Mouse (Mus musculus): ENCODE results near the gene Naa16.
A peak's percentile ranks its signal among the peaks of the same experiment; 100 is the strongest.
"Not testable (repeated sequence)": the region's sequence is repeated elsewhere in the genome, so short reads cannot be mapped to it uniquely, and the experiment has no call there.

The Naa16 gene

DNA sequence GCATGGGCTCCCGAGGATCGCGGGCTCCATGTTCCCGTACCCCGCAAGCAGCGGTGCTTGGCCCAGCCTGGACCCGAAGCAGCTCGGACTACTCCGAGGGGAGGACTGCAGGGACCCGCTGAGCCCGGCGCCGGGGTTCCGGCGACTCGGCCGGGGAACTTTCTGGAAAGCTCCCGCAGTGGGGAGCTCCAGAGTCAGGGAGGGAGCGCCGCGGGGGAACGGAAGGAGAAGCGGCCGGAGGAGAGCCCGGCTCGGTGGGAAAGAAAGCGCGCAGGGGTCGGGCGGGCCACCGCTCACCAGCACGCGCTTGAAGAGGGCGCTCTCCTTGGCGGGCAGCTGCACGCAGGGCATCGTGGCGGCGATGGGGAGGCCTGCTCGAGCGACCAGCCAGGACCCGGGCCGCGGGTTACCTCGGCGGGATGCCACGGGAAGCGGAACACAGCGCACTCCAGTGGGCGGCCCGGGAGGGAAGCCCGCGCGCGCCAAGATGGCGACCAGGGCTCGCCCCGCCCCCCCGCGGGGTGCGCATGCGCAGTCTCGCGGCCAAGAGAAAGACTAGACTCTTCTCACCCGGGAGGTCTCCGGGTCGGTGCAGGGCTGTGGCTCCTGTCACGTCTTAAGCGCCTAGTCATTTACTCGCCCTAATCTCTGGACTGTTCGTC, at the start of gene Naa16:
Naa16 (minus strand) TSS at position 514 of the 662 bp plus-strand sequence.
- peak; percentile 78 for DNase-seq (ENCODE audit: low read depth, low spot score)

DNA sequence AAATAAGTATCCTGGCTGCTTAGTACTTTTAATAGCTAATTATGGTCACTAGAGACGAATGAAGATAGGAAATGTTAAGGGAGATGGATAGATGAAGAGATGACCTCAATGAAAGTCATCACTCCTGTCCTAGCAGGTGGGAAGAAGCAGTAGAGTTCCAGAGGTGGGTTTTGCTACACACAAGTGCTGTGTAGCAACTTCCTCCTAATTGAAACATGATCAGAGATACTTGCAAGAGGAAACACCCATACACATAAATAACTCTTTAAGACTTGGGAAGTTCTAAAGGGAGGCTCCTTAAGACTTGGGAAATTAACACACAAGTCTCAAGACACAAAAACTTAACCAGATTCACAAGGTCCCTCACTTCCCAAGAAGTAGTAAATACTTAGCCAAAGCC, 43.5 kb upstream of the Naa16 start:
- DNase-seq (ENCODE audit: low read depth, low spot score), result no peak

DNA sequence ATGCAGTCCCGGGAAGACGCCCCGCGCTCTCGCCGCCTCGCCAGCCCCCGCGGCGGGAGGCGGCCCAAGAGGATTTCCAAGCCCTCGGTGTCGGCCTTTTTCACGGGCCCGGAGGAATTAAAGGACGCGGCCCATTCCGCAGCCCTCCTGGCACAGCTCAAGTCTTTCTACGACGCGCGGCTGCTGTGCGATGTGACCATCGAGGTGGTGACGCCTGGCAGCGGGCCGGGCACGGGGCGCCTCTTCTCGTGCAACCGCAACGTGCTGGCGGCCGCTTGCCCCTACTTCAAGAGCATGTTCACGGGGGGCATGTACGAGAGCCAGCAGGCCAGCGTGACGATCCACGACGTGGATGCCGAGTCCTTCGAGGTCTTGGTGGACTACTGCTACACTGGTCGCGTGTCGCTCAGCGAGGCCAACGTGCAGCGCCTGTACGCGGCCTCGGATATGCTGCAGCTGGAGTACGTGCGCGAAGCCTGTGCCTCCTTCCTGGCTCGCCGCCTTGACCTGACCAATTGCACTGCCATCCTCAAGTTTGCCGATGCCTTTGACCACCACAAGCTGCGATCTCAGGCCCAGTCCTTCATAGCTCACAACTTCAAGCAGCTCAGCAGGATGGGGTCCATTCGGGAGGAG, 36.3 kb upstream of the Naa16 start:
- not testable (repeated sequence) for DNase-seq (ENCODE audit: low read depth, low spot score)

DNA sequence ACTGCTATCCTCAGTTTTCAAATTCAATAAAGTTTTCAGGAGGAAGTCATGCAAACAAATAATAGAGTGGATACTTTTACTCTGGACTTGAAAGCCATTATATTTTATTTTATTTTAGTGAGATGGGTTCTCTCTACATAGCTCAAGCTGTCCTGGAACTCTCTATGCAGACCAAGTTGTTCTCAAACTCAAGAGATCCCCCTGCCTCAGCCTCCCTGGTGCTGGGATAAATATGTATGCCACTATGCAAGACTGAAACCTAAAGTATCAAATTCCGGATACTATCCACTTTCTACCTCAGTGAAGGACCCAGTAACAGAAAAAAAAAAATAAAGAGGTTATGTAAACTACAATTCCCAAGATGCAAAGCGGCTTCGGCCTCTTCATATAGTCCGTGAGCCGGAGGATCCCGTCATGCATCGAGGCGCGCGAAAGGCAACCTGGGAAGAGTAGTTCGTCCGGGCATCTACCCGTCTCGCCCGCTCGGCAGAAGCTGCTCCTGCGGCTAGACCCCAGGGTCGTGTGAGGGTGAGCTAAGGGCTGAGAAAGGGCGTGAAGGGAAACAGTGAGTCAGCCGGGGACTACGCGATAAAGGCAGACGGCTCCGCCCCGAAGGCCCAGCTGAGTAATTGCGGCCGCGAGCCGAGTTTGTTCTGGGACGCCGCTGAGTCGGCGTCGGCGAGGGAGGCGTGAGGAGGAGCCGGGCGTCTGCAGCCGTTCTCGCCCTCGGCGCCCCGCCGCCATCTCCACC, 35.6 kb upstream of the Naa16 start, which contains the start of gene Kbtbd7:
Kbtbd7 (plus strand) TSS at position 533 of the 751 bp plus-strand sequence.
- DNase-seq (ENCODE audit: low read depth, low spot score), result peak; percentile 94

DNA sequence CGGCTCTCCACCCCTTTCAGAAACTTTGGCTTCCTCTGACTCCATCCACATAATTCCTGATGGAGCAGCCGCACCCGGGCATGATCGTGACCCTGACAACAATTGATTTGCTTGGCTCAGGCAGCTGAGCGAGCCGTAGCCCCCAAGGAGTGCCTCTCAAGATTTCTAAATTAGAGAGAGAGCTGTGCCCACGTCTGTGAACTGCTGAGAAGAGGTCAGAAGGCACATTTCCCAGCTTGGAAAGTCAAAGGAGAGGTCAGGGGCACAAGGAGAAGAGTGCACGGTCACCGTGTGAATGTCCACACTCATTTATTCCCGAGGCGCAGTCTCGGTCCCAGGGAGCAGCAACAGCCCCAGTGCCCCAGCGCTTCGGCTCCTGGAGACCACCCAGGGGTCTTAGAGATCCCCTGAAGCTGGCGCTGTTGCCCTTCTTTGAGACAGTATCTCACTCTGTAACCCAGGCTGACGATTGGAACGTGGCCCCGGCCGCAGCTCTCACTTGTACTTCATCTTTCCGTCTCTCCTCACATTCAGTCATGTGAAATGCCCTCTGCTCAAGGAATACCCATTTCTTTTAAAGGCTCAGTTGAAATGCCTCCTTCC, 29.6 kb upstream of the Naa16 start:
- DNase-seq (ENCODE audit: low read depth, low spot score), result no peak

DNA sequence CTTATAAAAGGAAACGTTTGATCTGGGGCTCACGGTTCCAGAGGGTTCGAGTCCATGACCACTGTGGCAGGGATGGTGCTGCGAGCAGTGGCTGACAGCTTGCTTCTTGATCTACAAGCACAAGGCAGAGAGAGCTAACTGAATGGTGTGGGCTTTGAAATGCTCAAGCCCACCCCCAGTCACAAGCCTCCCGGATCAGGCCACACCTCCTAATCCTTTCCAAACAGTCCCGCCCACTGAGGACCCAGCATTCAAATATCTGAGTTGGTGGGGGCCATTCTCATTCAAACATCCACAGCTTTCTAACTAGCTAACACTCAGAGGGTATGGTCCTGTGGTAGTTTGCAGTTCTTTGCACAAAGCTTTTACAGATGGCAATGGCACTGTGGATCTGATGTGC, 22.5 kb upstream of the Naa16 start:
- no peak for DNase-seq (ENCODE audit: low read depth, low spot score)

DNA sequence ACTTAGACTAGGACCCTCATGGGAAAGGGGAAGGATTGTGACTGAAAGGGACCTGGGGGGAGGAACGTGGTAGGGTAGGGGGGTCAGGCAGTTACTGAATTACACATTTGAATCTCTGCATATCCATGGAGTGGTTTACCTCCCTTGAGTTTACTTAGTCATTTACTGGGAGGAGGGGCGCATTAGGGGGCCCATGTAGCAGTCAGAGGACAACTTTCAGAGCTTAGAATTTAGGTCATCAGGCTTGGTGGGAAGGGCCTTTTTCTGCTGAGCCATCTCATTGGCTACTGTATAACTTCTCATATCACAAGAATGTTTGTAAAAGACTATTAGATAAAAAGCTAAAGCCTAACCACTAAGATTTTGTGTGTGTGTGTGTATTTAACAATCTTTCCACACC, 20.1 kb upstream of the Naa16 start:
- DNase-seq (ENCODE audit: low read depth, low spot score), result no peak

DNA sequence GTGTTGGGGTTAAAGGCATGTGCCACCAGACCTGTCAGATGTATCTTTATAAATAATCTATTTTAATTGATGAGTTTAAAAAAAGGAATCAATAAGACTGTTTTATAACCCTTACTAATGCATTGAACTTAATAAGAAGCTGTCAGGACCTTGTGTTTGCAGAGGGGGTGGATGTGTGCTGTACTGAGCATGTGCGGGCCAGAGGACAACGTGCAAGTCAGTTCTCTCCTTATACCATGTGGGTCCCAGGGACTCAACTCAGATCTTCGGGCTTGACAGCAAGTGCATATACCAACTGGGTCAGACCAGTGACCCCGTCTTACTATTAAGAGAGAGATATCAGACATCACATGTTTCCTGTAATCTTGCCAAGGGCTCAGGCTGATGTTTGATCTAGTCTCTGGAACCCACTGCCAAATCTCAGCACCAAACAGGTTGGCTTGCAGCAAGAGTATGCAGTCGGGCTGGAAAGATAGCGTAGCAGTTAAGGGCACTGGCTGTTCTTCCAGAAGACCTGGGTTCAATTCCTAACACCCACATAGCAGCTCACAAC, 18.8 kb upstream of the Naa16 start:
- no peak for DNase-seq (ENCODE audit: low read depth, low spot score)

DNA sequence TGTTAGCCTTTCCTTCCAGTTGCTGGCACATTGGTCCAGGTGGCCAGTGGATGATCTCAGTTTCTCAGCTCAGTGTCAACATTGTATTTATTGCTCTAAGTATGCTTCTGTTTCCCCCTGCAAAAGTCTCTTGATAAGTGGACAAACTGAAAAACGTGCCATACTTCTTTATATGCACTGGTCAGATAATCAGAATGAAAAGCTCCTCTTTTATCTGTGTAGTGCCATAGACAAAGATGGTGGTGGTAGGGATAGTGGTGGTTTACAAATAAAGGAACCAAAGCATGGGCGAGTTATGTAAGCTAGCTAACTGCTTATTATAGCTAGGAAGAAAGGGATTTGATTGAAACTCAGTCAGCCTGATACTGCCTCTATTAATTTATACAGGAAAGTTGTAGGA, 17.1 kb upstream of the Naa16 start:
- no peak for DNase-seq (ENCODE audit: low read depth, low spot score)

DNA sequence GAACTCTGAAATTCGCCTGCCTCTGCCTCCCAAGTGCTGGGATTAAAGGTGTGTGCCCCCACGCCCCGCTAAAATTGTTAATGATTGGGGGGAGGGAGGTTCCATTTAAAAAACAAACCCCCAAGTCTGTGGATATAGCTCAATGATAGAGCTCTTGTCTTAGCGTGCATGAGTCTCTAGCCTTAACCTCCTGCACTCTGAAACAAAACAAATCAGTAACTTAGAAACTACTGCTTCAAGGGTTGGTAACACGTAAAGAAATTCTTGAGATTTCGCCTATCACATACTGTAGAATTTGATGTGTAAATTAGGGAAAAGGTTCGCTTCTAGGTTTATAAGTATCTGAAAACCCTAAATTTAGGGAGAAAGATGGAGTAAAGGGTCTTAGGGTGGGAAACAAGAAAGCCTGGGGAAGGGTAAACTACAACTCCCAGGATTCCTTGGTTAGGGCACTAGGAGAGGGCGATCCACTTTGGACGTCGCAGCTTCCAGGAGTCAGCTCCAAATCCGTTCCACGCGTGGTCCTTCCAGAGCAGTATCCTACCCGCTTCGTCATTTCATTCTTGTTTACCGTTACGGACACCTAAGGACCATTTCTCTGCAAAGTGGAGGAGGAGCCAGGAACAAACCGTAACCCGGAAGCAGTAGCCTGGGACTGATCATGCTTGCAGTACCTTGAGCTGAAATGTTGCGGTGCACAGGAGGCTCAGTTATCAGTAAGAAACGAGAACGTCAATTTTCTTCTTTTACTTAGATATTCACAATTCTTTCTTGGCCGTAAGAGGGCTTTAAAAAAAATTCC, 6.9 kb upstream of the Naa16 start, which contains the start of gene Mtrf1:
Mtrf1 (plus strand) TSS at position 452 of the 802 bp plus-strand sequence.
- DNase-seq (ENCODE audit: low read depth, low spot score), result peak; percentile 94

DNA sequence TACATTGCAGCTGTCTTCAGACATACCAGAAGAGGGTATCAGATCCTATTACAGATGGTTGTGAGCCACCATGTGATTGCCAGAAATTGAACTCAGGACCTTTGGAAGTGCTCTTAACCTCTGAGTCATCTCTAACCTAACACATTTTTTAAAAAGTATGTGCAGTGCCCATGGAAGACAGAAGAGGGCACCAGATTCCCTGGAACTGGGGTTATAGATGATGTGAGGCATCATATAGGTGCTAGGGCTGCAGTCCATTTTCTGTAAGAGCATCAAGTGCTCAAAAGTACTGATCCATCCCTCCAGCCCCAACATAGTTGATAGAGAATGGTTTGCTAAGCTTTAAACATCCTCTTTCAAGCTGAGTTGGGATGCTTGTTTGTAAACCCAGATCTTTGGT, 4.0 kb upstream of the Naa16 start:
- DNase-seq (ENCODE audit: low read depth, low spot score), result no peak

DNA sequence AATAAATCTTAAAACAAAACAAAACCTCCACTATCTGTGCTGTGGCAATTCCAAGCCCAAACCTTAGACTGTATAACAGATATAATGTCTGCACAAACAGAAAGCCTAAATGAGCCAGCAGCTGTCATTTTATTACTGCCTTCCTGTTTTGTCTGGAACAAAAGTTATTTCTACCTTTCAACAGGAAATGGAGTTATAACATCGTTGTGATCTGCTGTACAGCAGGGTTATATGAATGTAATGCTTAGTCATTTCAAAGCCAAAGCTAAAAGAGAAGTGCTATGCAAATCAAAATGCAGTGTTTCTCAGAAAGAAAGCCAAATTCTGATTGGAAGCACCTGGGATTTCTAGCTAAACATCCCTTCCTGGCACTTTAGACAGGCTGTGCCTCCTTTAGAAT, 2.7 kb upstream of the Naa16 start:
- no peak for DNase-seq (ENCODE audit: low read depth, low spot score)

DNA sequence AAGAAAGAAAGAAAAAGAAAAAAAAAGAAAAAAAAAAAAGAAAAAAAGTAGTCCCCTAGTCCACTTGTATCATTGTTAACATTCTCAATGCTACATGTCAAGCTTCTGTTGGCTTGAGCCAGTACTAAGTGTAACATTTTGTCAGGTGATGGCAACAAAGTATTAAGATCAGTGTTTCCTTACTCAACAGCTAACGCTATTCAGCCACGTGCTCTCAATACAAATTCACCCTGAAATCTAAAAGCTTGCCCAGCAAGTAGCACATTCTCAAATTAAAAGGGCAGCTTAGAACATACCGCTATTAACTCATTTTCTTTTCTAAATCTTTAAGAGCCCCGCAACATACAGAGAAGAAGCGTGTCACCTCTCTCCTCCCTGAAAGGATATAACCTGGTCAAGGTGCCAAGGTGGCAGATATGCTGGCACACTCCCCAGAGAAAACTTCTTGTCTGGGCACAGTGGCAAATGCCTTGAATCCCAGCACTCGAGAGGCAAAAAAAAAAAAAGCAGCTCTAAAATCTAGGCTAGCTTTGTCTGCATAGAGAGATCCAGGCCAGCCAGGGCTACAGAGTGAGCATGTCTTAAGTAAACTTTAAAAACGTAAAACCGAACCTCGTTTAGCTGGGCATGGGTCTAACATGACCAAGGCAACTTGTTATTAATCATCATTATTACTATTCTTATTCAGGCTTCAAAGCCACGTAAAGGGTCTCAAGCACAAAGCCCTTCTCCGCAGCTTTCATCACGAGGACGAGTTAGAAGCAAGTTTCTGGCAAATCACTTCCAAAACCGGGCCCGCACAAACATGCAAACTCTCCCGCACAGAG, 927 bp downstream of the Naa16 start:
- no peak for DNase-seq (ENCODE audit: low read depth, low spot score)

DNA sequence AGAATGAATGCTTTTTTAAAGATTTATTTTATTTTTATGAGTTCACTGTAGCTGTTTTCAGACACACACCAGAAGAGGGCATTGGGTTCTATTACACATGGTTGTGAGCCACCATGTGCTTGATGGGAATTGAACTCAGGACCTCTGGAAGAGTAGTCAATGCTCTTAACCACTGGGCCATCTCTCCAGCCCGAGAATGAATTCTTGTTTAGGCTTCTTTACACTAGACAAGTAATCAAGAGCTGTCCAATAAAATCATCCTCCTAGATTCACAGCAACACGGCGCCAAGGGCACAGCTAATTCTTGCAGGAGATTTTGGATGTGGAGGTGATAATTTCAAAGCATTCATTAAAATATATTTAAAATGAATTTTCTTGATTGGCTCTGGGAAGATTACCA, 2.3 kb downstream of the Naa16 start:
- DNase-seq (ENCODE audit: low read depth, low spot score), result no peak

DNA sequence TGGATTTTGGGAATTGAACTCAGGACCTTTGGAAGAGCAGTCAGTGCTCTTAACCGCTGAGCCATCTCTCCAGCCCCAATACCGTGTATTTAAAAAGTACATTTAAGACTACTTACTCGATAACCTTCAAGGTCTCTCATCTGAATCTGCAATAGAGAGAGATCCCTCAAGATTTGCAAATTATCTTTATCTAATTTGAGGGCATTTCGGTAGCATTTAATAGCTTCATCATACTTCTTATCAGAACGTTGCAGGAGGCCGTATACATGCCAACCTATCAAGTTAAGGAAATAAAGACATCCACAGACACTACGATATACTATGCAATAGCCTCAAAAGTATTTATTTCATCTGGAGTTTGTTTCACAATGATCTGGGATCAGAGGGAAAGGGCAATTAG, 7.5 kb downstream of the Naa16 start:
- DNase-seq (ENCODE audit: low read depth, low spot score), result no peak

DNA sequence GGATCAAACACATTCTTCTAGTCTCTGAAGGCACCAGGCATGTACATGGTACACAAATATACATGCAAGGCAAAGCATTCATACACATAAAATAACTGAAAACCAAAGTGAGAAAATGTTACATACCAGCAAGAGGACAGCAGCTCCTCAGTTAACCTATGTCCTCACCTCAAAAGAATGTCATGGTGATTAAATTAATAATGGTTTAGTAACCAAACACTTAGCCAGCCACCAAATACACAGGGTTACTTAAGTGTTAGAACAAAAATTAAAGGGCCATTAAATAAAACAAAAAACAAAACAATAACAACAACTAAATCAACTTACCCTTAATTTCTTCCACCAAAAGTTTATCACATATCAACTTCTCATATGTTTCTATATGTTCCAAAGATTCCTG, 13.5 kb downstream of the Naa16 start:
- DNase-seq (ENCODE audit: low read depth, low spot score), result no peak

DNA sequence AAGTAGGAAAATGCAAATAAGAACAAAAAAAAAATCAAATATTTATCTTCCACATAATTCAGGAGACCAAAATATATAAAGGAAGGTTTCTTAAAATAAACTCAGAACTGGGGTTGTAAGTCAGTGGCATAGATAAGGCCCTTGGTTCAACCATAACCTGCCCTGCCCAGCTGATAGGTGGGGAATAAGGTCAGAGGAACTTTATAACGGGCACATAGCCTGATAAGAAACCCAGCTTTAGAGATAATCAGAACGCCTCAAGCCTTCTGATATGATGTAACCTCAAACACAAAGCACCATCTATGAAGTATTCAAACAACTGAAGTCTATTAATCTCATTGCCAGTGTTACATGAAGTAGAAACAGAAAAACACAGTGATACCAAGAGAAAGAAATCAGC, 32.5 kb downstream of the Naa16 start:
- DNase-seq (ENCODE audit: low read depth, low spot score), result no peak

DNA sequence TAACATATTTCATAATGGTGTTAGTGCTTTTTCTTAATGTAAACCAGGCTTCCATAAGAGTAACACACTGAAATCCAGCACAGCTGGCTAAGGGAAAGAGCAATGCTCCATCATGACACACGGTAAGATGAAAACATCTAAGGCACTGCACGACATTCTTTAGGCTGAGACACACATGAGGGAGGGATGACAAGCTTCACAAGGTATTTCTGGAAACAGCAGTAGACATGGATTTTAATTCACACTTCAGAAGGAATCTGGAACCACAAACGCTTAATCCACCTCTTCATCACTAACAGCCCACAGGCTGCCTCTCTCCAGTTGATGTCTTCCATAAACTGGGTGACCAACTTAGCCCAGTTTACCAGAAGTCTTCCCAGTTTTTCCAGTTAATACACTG, 44.2 kb downstream of the Naa16 start:
- DNase-seq (ENCODE audit: low read depth, low spot score), result peak; percentile 61

DNA sequence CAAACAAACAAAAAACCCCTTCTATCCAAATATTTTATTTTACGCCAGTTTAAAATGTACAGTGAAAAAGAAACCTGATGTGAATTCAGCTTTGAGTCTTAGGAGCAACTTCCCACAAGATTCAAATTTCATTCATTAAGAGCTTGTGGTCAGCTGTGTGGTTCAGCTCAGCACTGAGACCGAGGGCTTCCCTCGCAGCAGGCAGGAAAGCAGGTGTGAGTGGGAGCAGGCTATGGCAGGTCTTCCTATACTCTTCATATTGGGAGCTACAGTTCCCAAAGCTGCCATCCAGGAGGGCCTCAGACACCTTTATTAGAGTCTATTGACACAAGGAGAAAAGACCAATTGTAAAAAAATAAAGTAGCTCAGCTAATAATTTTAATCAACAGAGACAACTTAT, 55.0 kb downstream of the Naa16 start:
- no peak for DNase-seq (ENCODE audit: low read depth, low spot score)

DNA sequence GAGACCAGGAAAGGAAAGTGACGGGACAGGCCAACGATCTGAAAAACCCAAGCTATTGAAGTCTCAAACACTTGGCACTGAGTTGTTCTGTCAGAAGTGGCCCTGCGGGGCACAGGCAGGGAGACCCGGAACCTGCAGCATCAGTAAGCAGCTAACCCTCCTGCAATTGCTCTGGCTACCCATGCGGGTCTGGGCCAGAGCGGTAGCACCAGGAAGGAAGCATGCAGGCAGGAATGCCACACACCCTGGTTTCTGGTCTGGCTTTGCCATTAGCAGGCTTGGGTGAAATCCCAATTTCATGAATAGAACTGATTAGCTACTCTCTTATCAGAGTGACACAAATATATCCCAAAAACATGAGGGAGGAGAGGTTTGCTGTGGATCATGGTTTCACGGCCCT, 58.6 kb downstream of the Naa16 start:
- no peak for DNase-seq (ENCODE audit: low read depth, low spot score)
